Mouse (Mus musculus) lung, adult 2 months (tissue): ENCODE data around the gene Ankrd44. TPM values are rescaled to one million over a fixed set of nuclear protein-coding genes. Genes with fewer than 3 reads are reported as not detected.

Experiments used
- DNase-seq: peaks from one replicate; pipeline ENCODE4 v3.0.0; 2022
- H3K4me1 ChIP-seq: fragments of 200-500 bp; 2 replicates; pipeline ENCODE4 v1.6.1; 2011; ENCODE audit warnings: low read length; ENCODE audit not compliant: control insufficient read depth, insufficient read depth
- H3K4me3 ChIP-seq: fragments of 200-500 bp; replicated peaks from 2 replicates; pipeline ENCODE3; 2011; ENCODE audit warnings: low read depth, mild to moderate bottlenecking, control low read depth, low read length; ENCODE audit errors: extremely low read depth
- CTCF ChIP-seq: fragments of 200-500 bp; IDR thresholded peaks from 2 replicates; pipeline ENCODE4 v1.5.1; 2011; ENCODE audit warnings: mild to moderate bottlenecking, low read length, control low read depth; ENCODE audit not compliant: insufficient read depth
- POLR2A ChIP-seq: fragments of 200-500 bp; IDR thresholded peaks from 2 replicates; pipeline ENCODE4 v1.6.1; 2011; ENCODE audit warnings: low read depth, mild to moderate bottlenecking, control low read depth, low read length, borderline replicate concordance; ENCODE audit errors: extremely low read depth
- WGBS: fragments of 180-500 bp; shearing (Covaris S2); methylation state at CpG from one replicate; pipeline ENCODE4 v1.1.7; 2018; 5-methylcytosine and 5-hydroxymethylcytosine counted together
- polyA plus RNA-seq: library from polyadenylated mRNA; depleted of rRNA; stranded (reverse); fragments of >200 nt; gene quantifications from 2 replicates; pipeline ENCODE4 v1.2.3, GENCODE M21; 2012

The Ankrd44 gene
- polyA plus RNA-seq, 1 experiment = 67.3 TPM

DNA sequence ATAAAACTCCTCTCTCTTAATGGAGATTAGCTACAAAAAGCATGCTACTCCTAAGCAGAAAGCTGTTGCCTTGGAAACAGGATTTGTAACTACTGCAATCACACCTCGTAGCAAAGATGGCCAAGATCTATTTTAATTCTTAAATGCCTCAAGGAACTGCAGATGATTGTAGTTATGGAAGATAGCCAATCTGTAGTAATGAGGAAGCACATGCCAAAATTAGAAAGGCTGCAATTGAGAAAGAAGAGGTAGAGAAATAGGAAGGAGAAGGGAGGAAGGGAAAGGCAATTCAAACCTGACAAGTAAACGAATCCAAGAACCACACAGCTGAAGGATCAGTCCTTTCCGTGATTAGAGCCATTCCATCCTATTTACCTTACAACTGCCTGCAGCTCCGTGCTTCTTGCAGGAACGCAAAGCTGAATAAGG is 27.5 kb downstream of the Ankrd44 start:
- Histone ChIP-seq H3K4me3 (no peak overlapping the region), H3K4me1 (peaks cover 28% of the 10 kb centered on the region)
- no peak for TF ChIP-seq POLR2A
- no peak for TF ChIP-seq CTCF
- 6% methylated on average over 5 of the region's 5 CpGs for WGBS
- no peak for DNase-seq

DNA sequence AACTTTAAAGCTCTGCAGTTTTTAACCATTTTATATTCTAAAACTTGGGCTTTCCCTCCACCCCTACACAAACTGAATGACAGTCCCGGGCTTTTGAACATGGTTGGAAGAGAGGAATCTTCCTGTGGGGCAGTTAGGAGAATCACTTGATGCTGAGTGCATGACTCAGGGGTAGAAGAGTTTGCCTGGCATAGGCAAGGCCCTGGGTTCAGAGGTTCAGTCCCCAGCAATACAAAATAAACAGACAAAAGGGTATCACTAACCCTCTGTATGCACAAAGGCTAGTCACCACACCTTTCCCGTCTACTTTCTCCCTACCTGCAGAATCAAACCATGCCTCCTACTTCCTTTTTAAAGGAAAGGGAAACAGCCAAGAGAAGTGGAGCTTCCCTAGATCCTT is 28.5 kb downstream of the Ankrd44 start:
- H3K4me1 ChIP-seq = peaks cover 27% of the 10 kb centered on the region
- no peak for DNase-seq
- TF ChIP-seq POLR2A = no peak
- no peak for TF ChIP-seq CTCF
- no peak overlapping the region for H3K4me3 ChIP-seq
- 72% methylated on average over 2 of the region's 2 CpGs for WGBS

DNA sequence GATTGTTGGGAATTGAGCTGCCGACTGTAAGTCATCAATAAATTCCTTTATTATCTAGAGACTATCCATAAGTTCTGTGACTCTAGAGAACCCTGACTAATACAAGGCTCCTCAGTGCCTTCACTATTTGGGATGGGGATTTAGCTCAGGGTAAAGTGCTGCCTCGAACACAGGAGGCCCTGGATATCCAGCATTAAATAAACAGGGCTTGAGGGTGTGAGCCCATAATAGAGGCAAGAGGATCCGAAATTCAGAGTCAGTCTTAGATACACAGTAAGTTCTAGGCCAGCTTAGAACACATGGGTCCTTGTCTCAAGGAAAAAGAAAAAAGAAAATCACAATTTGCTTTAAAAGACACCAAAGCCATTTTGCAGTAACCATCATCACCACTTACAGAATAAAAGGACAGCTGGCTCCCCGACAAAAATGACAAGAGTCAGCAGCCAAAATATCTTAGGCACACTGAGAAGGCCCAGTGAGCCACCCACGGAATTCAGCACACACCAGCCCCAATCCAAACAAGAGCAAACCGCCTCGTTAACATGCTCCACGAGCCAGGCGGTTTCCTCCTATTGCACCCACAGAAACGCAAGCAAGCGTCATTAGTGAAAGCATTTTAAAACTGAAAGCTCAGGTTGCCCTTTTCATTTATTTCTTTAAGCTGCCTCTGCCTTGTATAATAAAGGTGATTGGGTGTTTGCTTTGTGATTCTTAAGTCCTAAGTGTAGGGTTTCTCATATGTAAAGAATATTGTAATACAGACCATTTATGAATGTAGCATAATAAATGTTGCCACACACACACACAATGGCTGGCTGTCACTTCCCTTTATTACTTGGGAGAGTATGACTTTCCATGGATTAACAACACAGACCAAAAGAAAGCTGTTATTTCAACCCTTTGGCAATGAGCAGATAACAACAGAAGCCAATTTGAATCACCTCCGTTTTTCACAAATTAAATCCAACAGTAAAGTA is 29.8 kb downstream of the Ankrd44 start:
- no peak overlapping the region for H3K4me3 ChIP-seq
- peaks cover 23% of the 10 kb centered on the region for H3K4me1 ChIP-seq
- 26% methylated on average over 12 of the region's 12 CpGs for WGBS
- no peak for DNase-seq
- TF ChIP-seq POLR2A = no peak
- no peak for TF ChIP-seq CTCF

DNA sequence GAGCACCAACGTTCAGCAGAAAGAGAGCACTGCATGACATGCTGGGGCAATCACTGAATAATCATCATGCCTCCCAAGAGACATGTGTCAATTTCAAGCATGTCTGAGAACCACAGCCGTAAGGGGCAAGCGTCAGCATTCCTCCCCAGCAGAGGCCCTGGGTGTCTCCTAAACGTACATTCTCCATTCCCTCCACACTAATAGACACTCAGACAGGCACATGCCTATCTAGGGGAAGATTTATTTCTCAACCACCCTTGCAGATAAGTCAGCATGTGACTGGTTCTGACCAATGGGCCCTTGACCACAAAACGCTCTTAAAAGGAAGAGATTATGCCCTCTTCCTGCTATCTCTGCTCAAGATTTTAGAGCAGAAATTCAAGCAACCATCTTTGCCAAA is 37.7 kb downstream of the Ankrd44 start:
- DNase-seq = no peak
- Histone ChIP-seq H3K4me3 (no peak overlapping the region), H3K4me1 (peaks cover 16% of the 10 kb centered on the region)
- 40% methylated on average over 5 of the region's 5 CpGs for WGBS
- no peak for TF ChIP-seq POLR2A
- no peak for TF ChIP-seq CTCF

DNA sequence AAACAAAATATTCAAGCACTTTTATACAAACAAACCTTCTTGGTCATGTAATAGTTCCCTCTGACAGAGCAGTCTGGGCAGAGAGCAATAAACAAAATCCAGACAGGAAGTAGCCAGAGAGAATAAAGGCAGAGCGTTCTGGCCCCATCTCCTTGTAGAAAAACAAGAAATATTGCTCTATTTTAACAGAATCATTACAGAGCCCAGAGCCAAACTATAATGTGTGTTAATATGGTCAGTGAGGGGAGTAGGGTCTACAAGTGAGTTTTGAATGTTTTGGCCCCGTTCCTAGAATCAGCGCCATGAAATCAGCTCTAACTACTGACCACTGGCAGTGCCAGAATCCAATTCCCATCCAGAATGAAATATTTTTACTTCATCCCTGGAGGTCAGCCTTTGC is 38.3 kb downstream of the Ankrd44 start:
- TF ChIP-seq POLR2A (no peak), CTCF (no peak)
- Histone ChIP-seq H3K4me1 (peaks cover 21% of the 10 kb centered on the region), H3K4me3 (no peak overlapping the region)
- 48% methylated on average over 3 of the region's 3 CpGs for WGBS
- DNase-seq = no peak

DNA sequence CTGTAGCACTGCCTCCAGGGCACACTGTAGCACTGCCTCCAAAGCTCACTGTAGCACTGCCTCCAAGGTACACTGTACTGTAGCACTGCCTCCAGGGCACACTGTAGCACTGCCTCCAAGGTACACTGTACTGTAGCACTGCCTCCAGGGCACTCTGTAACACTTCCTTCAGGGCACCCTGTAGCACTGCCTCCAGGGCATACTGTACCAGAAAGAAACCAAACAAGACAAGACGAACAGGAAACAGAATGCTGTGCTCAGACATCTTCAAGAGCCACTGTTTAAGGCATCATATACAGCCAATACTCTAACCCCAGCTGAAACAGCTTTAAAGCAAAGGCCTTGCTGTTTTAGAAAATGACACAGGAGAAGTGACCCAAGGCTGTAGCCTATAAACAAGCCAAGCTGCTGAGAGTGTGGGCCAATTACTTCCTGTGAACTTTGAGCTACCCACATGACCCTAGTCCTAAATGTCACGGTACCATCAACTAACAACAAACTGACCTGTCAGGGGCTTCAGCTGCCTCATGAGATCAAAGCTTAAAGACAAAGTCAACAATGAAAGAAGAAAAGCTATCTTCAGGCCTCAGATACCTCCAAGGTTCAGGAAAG is 43.2 kb downstream of the Ankrd44 start:
- TF ChIP-seq POLR2A (no peak), CTCF (no peak)
- no peak for DNase-seq
- 43% methylated on average over 2 of the region's 2 CpGs for WGBS
- Histone ChIP-seq H3K4me1 (peaks cover 21% of the 10 kb centered on the region), H3K4me3 (no peak overlapping the region)

DNA sequence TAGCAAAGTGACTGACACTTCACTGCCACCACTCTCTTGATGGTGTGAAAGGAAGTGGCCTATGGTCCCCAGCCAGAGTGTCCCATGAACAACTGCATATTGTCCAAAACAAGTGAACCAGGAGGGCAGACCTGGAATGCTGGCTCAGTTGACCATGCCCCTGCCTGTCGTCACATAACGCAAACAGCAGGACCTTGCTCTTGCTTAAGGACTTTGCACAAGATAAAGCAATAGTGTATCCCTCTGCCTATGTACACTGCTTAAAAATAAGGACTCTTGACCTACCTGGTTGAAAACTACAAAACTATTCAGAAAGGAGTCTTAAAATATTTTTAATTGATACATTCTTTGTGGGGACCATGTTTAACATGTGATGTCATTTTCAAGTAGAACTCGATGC is 44.7 kb downstream of the Ankrd44 start:
- DNase-seq = no peak
- TF ChIP-seq CTCF = no peak
- TF ChIP-seq POLR2A = no peak
- 52% methylated on average over 3 of the region's 3 CpGs for WGBS
- Histone ChIP-seq H3K4me3 (no peak overlapping the region), H3K4me1 (peaks cover 25% of the 10 kb centered on the region)

DNA sequence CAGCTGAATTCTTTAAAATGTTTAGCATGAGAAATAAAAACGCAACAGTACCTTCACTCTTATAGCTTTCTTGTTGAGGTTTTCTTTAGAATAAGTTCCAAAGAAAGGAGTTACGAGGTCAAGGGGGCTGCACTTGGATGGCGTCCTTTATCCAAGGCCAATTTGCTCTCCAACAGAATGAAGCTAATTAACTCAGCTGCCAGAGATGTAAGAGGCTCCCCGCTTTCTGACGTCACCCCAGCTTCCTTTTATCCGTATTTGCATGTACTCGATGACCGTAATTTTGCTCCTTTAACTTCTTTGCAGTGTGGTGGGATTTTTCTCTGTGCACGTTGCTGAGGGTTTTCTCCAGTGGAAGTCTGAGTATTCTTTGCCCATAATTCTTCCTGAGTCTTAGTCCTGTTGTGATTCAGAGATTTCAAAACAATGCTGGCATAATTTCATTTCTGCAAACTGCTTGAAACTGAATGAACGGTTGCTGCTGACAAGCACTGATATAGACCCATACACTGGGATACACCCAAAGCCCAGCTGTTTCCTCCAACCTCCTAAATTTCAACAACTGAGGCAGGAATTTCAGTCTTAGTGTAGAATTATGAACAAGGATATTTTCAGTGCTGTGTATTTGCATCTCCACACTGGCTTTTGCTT is 48.6 kb downstream of the Ankrd44 start:
- H3K4me3 ChIP-seq = no peak overlapping the region
- WGBS = 42% methylated on average over 10 of the region's 10 CpGs
- no peak for DNase-seq
- TF ChIP-seq POLR2A (no peak), CTCF (no peak)
- peaks cover 20% of the 10 kb centered on the region for H3K4me1 ChIP-seq

DNA sequence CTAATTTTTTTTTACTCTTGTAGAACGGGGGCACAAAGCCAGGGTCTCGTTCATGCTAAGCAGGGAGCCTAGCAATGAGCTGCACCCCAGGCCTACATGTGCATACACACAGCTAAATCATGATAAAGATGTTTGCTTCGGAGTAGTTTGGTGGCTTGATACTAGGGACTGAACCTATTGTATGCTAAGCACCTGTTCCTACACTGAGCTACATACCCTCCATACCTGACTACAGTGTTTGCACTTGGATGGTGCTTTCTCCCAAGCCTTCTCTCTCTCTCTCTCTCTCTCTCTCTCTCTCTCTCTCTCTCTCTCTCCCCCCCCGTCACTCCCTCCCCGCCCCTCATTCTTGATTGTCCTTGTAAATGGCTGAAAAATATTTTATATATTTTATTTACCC is 49.2 kb downstream of the Ankrd44 start:
- Histone ChIP-seq H3K4me3 (no peak overlapping the region), H3K4me1 (peaks cover 19% of the 10 kb centered on the region)
- 80% methylated on average over 5 of the region's 5 CpGs for WGBS
- DNase-seq = no peak
- TF ChIP-seq POLR2A = no peak
- no peak for TF ChIP-seq CTCF

DNA sequence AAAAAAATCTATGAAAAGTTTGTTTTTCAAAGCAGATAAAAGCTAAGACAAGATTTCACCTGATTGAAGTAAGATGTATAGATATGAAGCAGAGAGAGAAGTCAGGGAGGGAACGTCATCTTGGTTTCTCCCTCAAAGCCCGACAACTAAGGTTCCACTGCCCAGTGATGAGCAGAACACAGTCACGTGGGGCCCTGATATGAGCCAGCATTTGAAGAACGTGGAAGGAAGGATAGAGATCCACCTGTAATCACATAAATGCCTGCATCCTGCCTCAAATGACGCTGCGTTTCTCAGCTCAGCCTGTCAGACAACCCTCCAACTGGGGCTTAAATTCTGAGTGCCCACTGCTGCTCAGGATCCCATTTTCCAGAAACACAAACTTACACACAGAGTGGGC is 52.1 kb downstream of the Ankrd44 start:
- H3K4me1 ChIP-seq = peaks cover 19% of the 10 kb centered on the region

More for the DNA sequence above, 52.1 kb downstream of the Ankrd44 start:
- no peak for DNase-seq
- no peak for TF ChIP-seq POLR2A
- TF ChIP-seq CTCF = no peak
- H3K4me3 ChIP-seq = no peak overlapping the region
- 66% methylated on average over 6 of the region's 6 CpGs for WGBS
